Mouse (Mus musculus) liver (tissue): ENCODE measurements around the gene Nop14.
"Not testable (repeated sequence)": the region's sequence is repeated elsewhere in the genome, so short reads cannot be mapped to it uniquely, and the experiment has no call there.

Experiments
- DNase-seq: peaks from one replicate; pipeline ENCODE4 v3.0.0-alpha.2; 2020; ENCODE audit warnings: mixed read lengths

Gene Nop14

DNA sequence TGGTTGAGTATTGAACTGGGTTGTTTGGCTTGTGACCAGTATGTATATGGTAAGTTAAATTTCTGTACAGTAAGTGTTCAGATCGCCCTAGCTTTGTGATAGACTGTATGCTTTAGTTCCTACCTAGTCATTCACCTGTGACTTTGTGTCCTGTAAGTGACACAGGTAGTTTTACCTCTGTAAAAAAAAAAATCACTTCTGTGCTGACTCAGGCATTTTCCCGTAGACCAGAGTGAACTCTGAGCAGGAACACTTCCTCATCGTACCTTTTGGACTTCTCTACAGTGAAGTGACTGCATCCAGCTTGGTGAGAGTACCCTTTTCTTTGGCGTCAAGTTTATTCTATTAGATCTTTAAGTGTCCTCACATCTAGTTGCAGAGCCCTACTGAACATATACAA, 50.0 kb downstream of the Nop14 start:
- DNase-seq, result no peak

DNA sequence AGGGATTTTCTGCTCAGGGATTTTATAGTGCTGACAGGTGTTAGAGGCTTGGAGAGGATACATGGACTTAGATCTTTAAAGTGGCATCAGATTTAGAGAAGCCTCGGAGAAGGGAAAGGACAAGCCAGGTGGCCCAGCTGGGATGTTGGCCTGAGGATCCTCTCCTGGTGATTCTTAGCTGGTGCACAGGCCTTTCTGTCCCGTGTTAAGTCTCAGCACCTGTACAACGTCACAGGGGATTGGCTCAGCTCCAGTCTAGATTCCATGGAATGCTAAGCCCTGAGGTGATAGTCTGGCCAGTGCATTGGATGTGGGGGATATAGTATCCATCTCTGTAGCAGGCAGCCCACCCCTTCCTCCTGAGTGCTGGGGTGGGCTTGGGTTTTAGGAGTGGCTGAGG, 51.7 kb downstream of the Nop14 start:
- DNase-seq, result no peak

DNA sequence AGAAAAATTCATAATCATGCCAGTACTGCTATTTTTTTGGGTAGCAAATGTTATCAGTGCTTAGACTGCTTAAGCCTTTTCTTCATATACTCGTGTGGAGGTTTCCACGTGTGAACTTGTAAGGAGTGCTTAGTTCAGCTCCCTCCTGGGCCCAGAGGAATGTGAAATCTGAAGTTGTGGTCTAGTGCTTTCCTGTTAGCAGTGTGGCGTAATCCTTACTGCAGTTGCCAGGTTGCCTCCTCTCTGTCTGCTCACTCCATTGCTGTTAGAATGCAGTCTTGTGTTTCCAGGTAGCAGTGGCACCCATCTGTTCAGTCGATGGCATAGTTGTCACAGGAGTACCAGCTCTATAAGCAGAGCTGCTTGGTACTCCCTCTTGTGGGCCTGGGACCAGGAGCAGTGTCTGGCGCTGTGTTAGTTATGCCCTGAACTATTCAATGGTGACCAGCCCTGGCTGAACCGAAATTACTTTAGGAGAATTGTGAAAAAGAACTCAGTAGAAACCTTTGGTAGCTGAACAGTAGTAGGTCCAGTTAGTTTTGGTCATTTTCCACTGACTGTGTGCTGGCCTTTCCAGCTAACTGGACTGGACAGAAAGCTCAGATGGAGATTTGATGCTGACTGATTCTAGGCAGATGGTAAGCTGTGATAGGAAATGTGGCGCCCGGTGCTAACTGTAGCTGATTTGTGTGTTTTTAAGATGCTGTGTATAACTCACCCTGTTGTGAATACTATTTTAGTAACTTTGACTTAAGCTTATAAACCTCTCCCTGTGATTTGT, 52.7 kb downstream of the Nop14 start:
- no peak for DNase-seq

GRCm38 (mm10) chr5:34604576-34604975, 55.4 kb downstream of the Nop14 start:
- no peak for DNase-seq

- no peak for DNase-seq
Measured at GRCm38 (mm10) chr5:34593202-34593727, 66.7 kb downstream of the Nop14 start.

DNA sequence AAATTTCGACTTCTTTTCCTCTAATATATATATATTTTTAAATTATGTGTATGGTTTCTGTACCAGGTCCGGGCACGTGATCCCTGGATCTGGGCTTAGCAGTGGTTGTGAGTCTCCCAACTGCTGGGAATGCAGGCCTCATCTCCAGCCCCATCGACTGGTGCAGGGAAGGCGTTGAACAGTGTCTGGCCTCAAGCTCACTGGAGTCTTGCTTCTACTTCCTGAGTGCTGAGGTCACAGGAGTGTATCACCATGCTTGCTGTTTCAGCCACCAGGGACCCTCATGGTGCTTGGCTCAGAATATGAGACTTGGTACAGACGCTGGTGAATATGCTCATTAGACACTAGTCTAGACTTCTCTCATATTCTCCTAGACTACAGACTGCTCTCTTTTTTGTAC, 67.3 kb downstream of the Nop14 start:
- DNase-seq, result no peak

DNA sequence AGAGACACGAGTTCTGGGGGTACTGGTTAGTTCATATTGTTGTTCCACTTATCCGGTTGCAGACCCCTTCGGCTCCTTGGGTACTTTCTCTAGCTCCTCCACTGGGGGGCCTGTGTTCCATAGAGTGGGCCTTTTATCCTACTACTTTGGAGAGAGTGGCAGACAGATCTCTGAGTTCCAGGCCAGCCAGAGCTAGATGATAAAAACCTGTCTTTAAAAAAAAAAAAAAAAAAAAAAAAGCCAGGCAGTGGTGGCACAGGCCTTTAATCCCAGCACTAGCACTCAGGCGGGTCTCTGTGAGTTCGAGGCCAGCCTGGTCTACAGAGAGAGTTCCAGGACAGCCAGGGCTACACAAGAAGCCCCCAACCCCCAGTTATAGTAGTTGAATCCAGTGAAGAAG, 67.7 kb downstream of the Nop14 start:
- not testable (repeated sequence) for DNase-seq

DNA sequence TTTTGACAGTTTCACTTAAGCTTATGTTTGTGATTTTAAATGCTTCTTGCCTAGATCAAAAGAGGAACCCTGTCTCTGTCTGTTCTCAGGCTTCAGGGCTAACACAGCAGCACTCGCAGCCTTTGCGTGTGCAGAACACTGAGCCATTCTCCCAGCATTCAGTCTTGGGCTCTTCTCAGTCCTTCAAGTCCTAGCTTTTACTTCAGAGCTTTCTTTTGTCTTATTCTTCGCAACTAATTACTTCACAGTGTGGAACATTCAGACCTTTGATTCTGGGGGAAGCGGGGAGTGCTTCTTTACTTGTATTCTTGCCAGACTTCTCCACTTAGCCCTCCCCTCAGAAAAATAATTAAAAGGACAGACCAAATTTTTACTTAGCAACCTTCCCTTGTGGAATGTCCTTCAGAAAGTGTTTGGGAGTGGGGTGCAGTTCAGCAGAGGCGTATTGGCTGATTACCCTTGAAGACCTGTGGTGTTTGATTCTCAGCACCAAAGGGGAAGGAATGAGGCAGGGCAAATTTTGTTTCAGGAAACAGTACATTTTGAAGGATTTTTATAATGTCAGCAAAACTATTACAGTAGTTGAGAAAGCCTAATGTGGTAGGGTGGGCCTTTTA, 68.5 kb downstream of the Nop14 start:
- no peak for DNase-seq

DNA sequence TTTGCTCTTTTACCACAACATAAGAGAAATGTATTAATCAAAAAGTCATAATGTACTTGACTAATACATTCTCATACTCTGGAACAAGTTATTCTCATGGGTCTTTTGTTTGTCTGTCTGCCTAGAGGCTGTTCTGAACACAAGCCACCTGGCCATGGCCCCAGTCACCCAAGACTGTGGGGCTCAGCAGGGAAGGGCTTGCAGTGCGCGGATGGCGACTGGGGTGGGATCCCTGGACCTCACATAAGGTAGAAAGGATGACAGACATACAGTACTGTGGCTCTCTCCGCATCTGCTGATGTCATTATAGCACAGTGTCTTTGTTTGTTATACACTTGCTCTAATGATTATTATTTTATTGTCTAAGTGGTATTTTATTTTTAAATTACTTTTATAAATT, 69.2 kb downstream of the Nop14 start:
- no peak for DNase-seq

DNA sequence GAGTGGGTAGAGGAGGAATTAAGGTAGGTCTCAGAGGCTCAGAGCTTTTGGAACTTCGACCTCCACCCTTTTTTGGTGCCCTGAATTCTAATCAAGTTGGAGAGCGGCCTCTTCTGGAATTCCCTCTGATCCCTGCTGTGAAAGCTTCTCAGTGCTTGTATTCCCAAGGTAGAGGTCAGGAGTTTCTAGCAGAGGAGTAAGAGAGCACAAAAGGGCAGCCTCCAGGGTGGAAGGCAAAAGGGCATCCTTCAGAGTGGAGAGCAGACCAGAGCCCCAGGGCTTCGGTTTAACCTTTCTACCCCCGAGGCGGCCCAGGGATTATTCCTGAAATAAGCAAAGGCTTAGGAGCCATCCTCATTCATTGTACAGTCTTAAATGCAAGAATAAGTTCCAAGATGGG, 69.9 kb downstream of the Nop14 start:
- DNase-seq, result no peak
